Mouse (Mus musculus): ENCODE data around the gene Wipf3. TPM values are rescaled to one million over a fixed set of nuclear protein-coding genes. Genes with fewer than 3 reads are reported as not detected.

Gene Wipf3
- polyA plus RNA-seq, 1 experiment = 8.8 TPM

- Histone ChIP-seq H3K27ac (ENCODE audit: insufficient read depth, low read depth, low read length) (no peak overlapping the region), H3K27me3 (ENCODE audit: control insufficient read depth, insufficient read depth, low read length) (no peaks in the 10 kb centered on the region), H3K4me1 (ENCODE audit: control insufficient read depth, insufficient read depth, insufficient read length, low read length) (peaks cover 5% of the 10 kb centered on the region), H3K4me3 (ENCODE audit: low read depth, low read length) (no peak overlapping the region), H3K36me3 (ENCODE audit: control insufficient read depth, insufficient read depth, low read length) (no peaks in the 10 kb centered on the region)
- WGBS = 29% methylated on average over 13 of the region's 13 CpGs
- TF ChIP-seq CTCF (IDR thresholded peaks at IDR 0.05; ENCODE audit: extremely low read depth, insufficient read length, insufficient replicate concordance, low read depth, low read length) (peak; percentile 8; the same call in 1 of the 2 replicates), POLR2A (IDR thresholded peaks at IDR 0.05; ENCODE audit: low read depth, low read length) (no peak)
Measured at GRCm38 (mm10) chr6:54460915-54461671, 31.7 kb downstream of the Wipf3 start.

GRCm38 (mm10) chr6:54462766-54463165, 33.4 kb downstream of the Wipf3 start:
- no peak for TF ChIP-seq POLR2A (IDR thresholded peaks at IDR 0.05; ENCODE audit: low read depth, low read length)
- TF ChIP-seq CTCF (IDR thresholded peaks at IDR 0.05; ENCODE audit: extremely low read depth, insufficient read length, insufficient replicate concordance, low read depth, low read length) = no peak
- Histone ChIP-seq H3K27ac (ENCODE audit: insufficient read depth, low read depth, low read length) (no peak overlapping the region), H3K4me3 (ENCODE audit: low read depth, low read length) (no peak overlapping the region), H3K36me3 (ENCODE audit: control insufficient read depth, insufficient read depth, low read length) (no peaks in the 10 kb centered on the region), H3K4me1 (ENCODE audit: control insufficient read depth, insufficient read depth, insufficient read length, low read length) (peaks cover 5% of the 10 kb centered on the region), H3K27me3 (ENCODE audit: control insufficient read depth, insufficient read depth, low read length) (no peaks in the 10 kb centered on the region)
- WGBS = 92% methylated on average over 6 of the region's 6 CpGs

GRCm38 (mm10) chr6:54463701-54464458, 34.5 kb downstream of the Wipf3 start:
- Histone ChIP-seq H3K27ac (ENCODE audit: insufficient read depth, low read depth, low read length) (no peak overlapping the region), H3K4me3 (ENCODE audit: low read depth, low read length) (no peak overlapping the region), H3K36me3 (ENCODE audit: control insufficient read depth, insufficient read depth, low read length) (no peaks in the 10 kb centered on the region), H3K27me3 (ENCODE audit: control insufficient read depth, insufficient read depth, low read length) (no peaks in the 10 kb centered on the region), H3K4me1 (ENCODE audit: control insufficient read depth, insufficient read depth, insufficient read length, low read length) (peaks cover 5% of the 10 kb centered on the region)
- 75% methylated on average over 8 of the region's 8 CpGs for WGBS
- TF ChIP-seq POLR2A (IDR thresholded peaks at IDR 0.05; ENCODE audit: low read depth, low read length) = no peak
- no peak for TF ChIP-seq CTCF (IDR thresholded peaks at IDR 0.05; ENCODE audit: extremely low read depth, insufficient read length, insufficient replicate concordance, low read depth, low read length)

GRCm38 (mm10) chr6:54464926-54465325, 35.5 kb downstream of the Wipf3 start:
- TF ChIP-seq POLR2A (IDR thresholded peaks at IDR 0.05; ENCODE audit: low read depth, low read length) (no peak), CTCF (IDR thresholded peaks at IDR 0.05; ENCODE audit: extremely low read depth, insufficient read length, insufficient replicate concordance, low read depth, low read length) (no peak)
- peaks cover 8% of the 10 kb centered on the region for H3K4me1 ChIP-seq (ENCODE audit: control insufficient read depth, insufficient read depth, insufficient read length, low read length)
- no peak overlapping the region for H3K4me3 ChIP-seq (ENCODE audit: low read depth, low read length)
- H3K27me3 ChIP-seq (ENCODE audit: control insufficient read depth, insufficient read depth, low read length) = no peaks in the 10 kb centered on the region
- WGBS = 73% methylated on average over 4 of the region's 4 CpGs
- no peaks in the 10 kb centered on the region for H3K36me3 ChIP-seq (ENCODE audit: control insufficient read depth, insufficient read depth, low read length)
- H3K27ac ChIP-seq (ENCODE audit: insufficient read depth, low read depth, low read length) = no peak overlapping the region

- H3K4me3 ChIP-seq (ENCODE audit: low read depth, low read length) = no peak overlapping the region
- H3K27ac ChIP-seq (ENCODE audit: insufficient read depth, low read depth, low read length) = no peak overlapping the region
- peaks cover 7% of the 10 kb centered on the region; the same call in 1 of the 2 replicates for H3K4me1 ChIP-seq (ENCODE audit: control insufficient read depth, insufficient read depth, insufficient read length, low read length)
- H3K36me3 ChIP-seq (ENCODE audit: control insufficient read depth, insufficient read depth, low read length) = no peaks in the 10 kb centered on the region
- no peaks in the 10 kb centered on the region for H3K27me3 ChIP-seq (ENCODE audit: control insufficient read depth, insufficient read depth, low read length)
- 85% methylated on average over 3 of the region's 3 CpGs for WGBS
- TF ChIP-seq POLR2A (IDR thresholded peaks at IDR 0.05; ENCODE audit: low read depth, low read length) = no peak
- no peak for TF ChIP-seq CTCF (IDR thresholded peaks at IDR 0.05; ENCODE audit: extremely low read depth, insufficient read length, insufficient replicate concordance, low read depth, low read length)
Measured at GRCm38 (mm10) chr6:54467371-54467770, 38.0 kb downstream of the Wipf3 start.

GRCm38 (mm10) chr6:54471866-54472265, 42.5 kb downstream of the Wipf3 start:
- H3K27ac ChIP-seq (ENCODE audit: insufficient read depth, low read depth, low read length) = no peak overlapping the region
- 84% methylated on average over 7 of the region's 7 CpGs for WGBS
- no peak for TF ChIP-seq POLR2A (IDR thresholded peaks at IDR 0.05; ENCODE audit: low read depth, low read length)
- no peaks in the 10 kb centered on the region for H3K36me3 ChIP-seq (ENCODE audit: control insufficient read depth, insufficient read depth, low read length)
- H3K4me3 ChIP-seq (ENCODE audit: low read depth, low read length) = no peak overlapping the region
- peaks cover 24% of the 10 kb centered on the region; the same call in 1 of the 2 replicates for H3K4me1 ChIP-seq (ENCODE audit: control insufficient read depth, insufficient read depth, insufficient read length, low read length)
- no peaks in the 10 kb centered on the region for H3K27me3 ChIP-seq (ENCODE audit: control insufficient read depth, insufficient read depth, low read length)

Measured in small intestine, adult 2 months (tissue).